Mouse (Mus musculus) CH12.LX (cell line): ENCODE data around the gene Gm20388. TPM values are rescaled to one million over a fixed set of nuclear protein-coding genes. Genes with fewer than 3 reads are reported as not detected.

Source experiments
- DNase-seq: peaks from one replicate; pipeline ENCODE4 v3.0.0-alpha.2; 2013; ENCODE audit errors: extremely low read depth
- H3K27ac ChIP-seq: 2 replicates; pipeline ENCODE4 v1.5.1; 2012; ENCODE audit warnings: low read depth, mild to moderate bottlenecking, control low read depth, moderate library complexity; ENCODE audit not compliant: insufficient read depth
- H3K27me3 ChIP-seq: replicated peaks from 2 replicates; pipeline ENCODE3; 2012; ENCODE audit warnings: inconsistent platforms
- H3K36me3 ChIP-seq, 2 experiments: replicated peaks in 1 of 2; 2 replicates each; pipeline versions ENCODE3 to v1.6.1; 2012; ENCODE audit warnings: inconsistent platforms in 1 of 2, low read length in 1 of 2, mild to moderate bottlenecking in 1 of 2, mixed read lengths in 1 of 2, moderate library complexity in 1 of 2; ENCODE audit not compliant: control insufficient read depth in 1 of 2, insufficient read depth in 1 of 2
- H3K4me1 ChIP-seq, 2 experiments: 2 replicates each; pipeline ENCODE4 v1.6.1; 2012; ENCODE audit warnings: inconsistent platforms in 1 of 2, moderate library complexity in 1 of 2; ENCODE audit not compliant: insufficient read depth in 2 of 2, control insufficient read depth in 1 of 2
- H3K4me2 ChIP-seq: 2 replicates; pipeline ENCODE4 v1.6.1; 2012; ENCODE audit warnings: low read depth, mild to moderate bottlenecking, control low read depth; ENCODE audit not compliant: poor library complexity, insufficient read depth, severe bottlenecking
- H3K4me3 ChIP-seq, 3 experiments: fragments of 150-350 bp in 1 of 3; sonication (generic) in 1 of 3; replicated peaks in 1 of 3; 2 replicates each; pipeline versions ENCODE3 to v1.5.1; 2011 to 2012; ENCODE audit warnings: low read depth in 2 of 3, low read length in 2 of 3, mild to moderate bottlenecking in 2 of 3, moderate library complexity in 2 of 3, control low read depth in 1 of 3, improper control_type of control experiment in 1 of 3, inconsistent platforms in 1 of 3, mixed read lengths in 1 of 3; ENCODE audit not compliant: poor library complexity in 1 of 3
- H3K79me2 ChIP-seq: replicated peaks from 2 replicates; pipeline ENCODE4 v1.6.1; 2012; ENCODE audit warnings: mild to moderate bottlenecking, moderate library complexity; ENCODE audit not compliant: control insufficient read depth, poor library complexity, insufficient read depth, severe bottlenecking; ENCODE audit errors: extremely low read depth
- H3K9ac ChIP-seq: 2 replicates; pipeline ENCODE4 v1.6.1; 2012; ENCODE audit warnings: low read depth, mild to moderate bottlenecking, control low read depth, moderate library complexity; ENCODE audit not compliant: insufficient read depth
- H3K9me3 ChIP-seq: replicated peaks from 2 replicates; pipeline ENCODE3; 2012; ENCODE audit warnings: low read length, inconsistent platforms, mixed read lengths
- EP300 ChIP-seq: IDR thresholded peaks from 2 replicates; pipeline ENCODE4 v1.6.1; 2011; ENCODE audit warnings: low read length, improper control_type of control experiment
- IRF4 ChIP-seq: IDR thresholded peaks from 2 replicates; pipeline ENCODE4 v1.6.1; 2014; ENCODE audit warnings: low read depth, mild to moderate bottlenecking, inconsistent platforms, low read length, improper control_type of control experiment
- JUND ChIP-seq: conservative IDR thresholded peaks from 2 replicates; pipeline ENCODE4 v1.6.1; 2011; ENCODE audit warnings: low read depth, low read length, improper control_type of control experiment
- MAFK ChIP-seq: IDR thresholded peaks from 2 replicates; pipeline ENCODE4 v1.6.1; 2011; ENCODE audit warnings: low read length, improper control_type of control experiment; ENCODE audit not compliant: insufficient replicate concordance
- MAX ChIP-seq: IDR thresholded peaks from 2 replicates; pipeline ENCODE4 v1.6.1; 2011; ENCODE audit warnings: low read length, improper control_type of control experiment
- MAZ ChIP-seq: IDR thresholded peaks from 2 replicates; pipeline ENCODE4 v1.6.1; 2012; ENCODE audit warnings: low read depth, mild to moderate bottlenecking, inconsistent platforms, low read length, improper control_type of control experiment, moderate library complexity
- MXI1 ChIP-seq: IDR thresholded peaks from 2 replicates; pipeline ENCODE4 v1.6.1; 2011; ENCODE audit warnings: mild to moderate bottlenecking, low read depth, low read length, improper control_type of control experiment
- NELFE ChIP-seq: IDR thresholded peaks from 2 replicates; pipeline ENCODE4 v1.6.1; 2011; ENCODE audit warnings: low read depth, low read length, improper control_type of control experiment
- NRF1 ChIP-seq: IDR thresholded peaks from 2 replicates; pipeline ENCODE4 v1.6.1; 2014; ENCODE audit warnings: low read depth, mild to moderate bottlenecking, inconsistent platforms, low read length, improper control_type of control experiment, moderate library complexity
- PAX5 ChIP-seq: IDR thresholded peaks from 2 replicates; pipeline ENCODE4 v1.6.1; 2012; ENCODE audit warnings: low read length, inconsistent platforms, mixed read lengths
- SIN3A ChIP-seq: IDR thresholded peaks from 2 replicates; pipeline ENCODE4 v1.6.1; 2012; ENCODE audit warnings: low read length, improper control_type of control experiment, inconsistent platforms
- TBP ChIP-seq: conservative IDR thresholded peaks from 2 replicates; pipeline ENCODE4 v1.6.1; 2011; ENCODE audit warnings: low read depth, low read length, improper control_type of control experiment
- USF2 ChIP-seq: conservative IDR thresholded peaks from 2 replicates; pipeline ENCODE4 v1.6.1; 2011; ENCODE audit warnings: low read depth, low read length, improper control_type of control experiment
- ZKSCAN1 ChIP-seq: IDR thresholded peaks from 2 replicates; pipeline ENCODE4 v1.6.1; 2012; ENCODE audit warnings: low read depth, inconsistent platforms, low read length, improper control_type of control experiment, borderline replicate concordance
- ZMIZ1 ChIP-seq: IDR thresholded peaks from 2 replicates; pipeline ENCODE4 v1.6.1; 2012; ENCODE audit warnings: low read depth, mild to moderate bottlenecking, inconsistent platforms, low read length, improper control_type of control experiment
- dilution Hi-C: fragments of 300-500 bp; cut with MboI; formaldehyde crosslinking; loops from 2 replicates; pipeline ENCODE4 v1.14.3; 2020; ENCODE audit warnings: low sequenced_read_pairs; ENCODE audit not compliant: extremely low pct_unique_long_range_greater_than_20kb, extremely low pct_ligation_motif_present
- in situ Hi-C: fragments of 300-500 bp; cut with MboI; formaldehyde crosslinking; loops from 3 replicates; pipeline ENCODE4 v1.14.3; 2019; ENCODE audit warnings: low sequenced_read_pairs, low pct_ligation_motif_present, low pct_unique_long_range_greater_than_20kb, mixed read lengths
- polyA plus RNA-seq: library from polyadenylated mRNA; unstranded; fragments of >175 nt; gene quantifications from 2 replicates; pipeline ENCODE4 v1.2.1, GENCODE M21; 2012; ENCODE audit warnings: low read depth; ENCODE audit not compliant: insufficient read length
- total RNA-seq, 2 experiments: library from RNA; depleted of rRNA; stranded (reverse); fragments of 300-350 nt in 1 of 2; fragments of >200 nt in 1 of 2; gene quantifications; 2 replicates each; pipeline ENCODE4 v1.2.3; 2012 to 2014

The Gm20388 gene
- total and polyA plus RNA-seq, 3 experiments, result 14.8 to 26.3 (median 22.2) TPM

- DNase-seq, result no peak
- H3K9ac ChIP-seq, result no peak within 1 kb of the TSS
- H3K27me3 ChIP-seq, result no peaks in the 10 kb centered on the region
- in situ Hi-C loops, result no loop called here
- no peak within 1 kb of the TSS for H3K27ac ChIP-seq
- peaks cover 0 to 32% of the 10 kb centered on the region in 2 experiments for H3K36me3 ChIP-seq
- no peak within 1 kb of the TSS for H3K4me2 ChIP-seq
- H3K79me2 ChIP-seq, result no peaks in the 10 kb centered on the region
- no peaks in the 10 kb centered on the region for H3K9me3 ChIP-seq
- no peaks in the 10 kb centered on the region for H3K4me1 ChIP-seq
- TF ChIP-seq ZKSCAN1 (no peak), EP300 (no peak), MAFK (no peak), USF2 (no peak), MXI1 (no peak), MAZ (no peak), TBP (no peak), PAX5 (no peak), JUND (no peak), NRF1 (no peak), MAX (no peak), SIN3A (no peak)
- dilution Hi-C loops, result no loop called here
- H3K4me3 ChIP-seq, result no peak within 1 kb of the TSS
Measured at GRCm38 (mm10) chr8:120647532-120647931, 736.9 kb downstream of the Gm20388 start, which contains the start of gene 1190005I06Rik. Gene 1190005I06Rik (minus strand): TSS chr8:120647632.

- in situ Hi-C loops, result no loop called here
- no peak overlapping the region for H3K4me2 ChIP-seq
- H3K27me3 ChIP-seq, result no peaks in the 10 kb centered on the region
- 0 out of 2 replicates have a peak, but pooled peaks cover 2% of the 10 kb centered on the region for H3K79me2 ChIP-seq
- TF ChIP-seq USF2 (no peak), ZMIZ1 (no peak), NELFE (no peak), MXI1 (no peak), MAZ (no peak), IRF4 (no peak)
- TF ChIP-seq, all 38 proteins: peak for 0
- Histone ChIP-seq H3K36me3 (peaks cover 58 to 92% of the 10 kb centered on the region in 2 experiments), H3K27ac (no peak overlapping the region), H3K9ac (no peak overlapping the region), H3K4me1 (peaks cover 0 to 11% of the 10 kb centered on the region in 2 experiments; a peak in 2 of 4 replicates), H3K9me3 (no peaks in the 10 kb centered on the region), H3K4me3 (no peak overlapping the region)
- dilution Hi-C loops, result no loop called here
- no peak for DNase-seq
Measured at GRCm38 (mm10) chr8:120656322-120657052, 745.8 kb downstream of the Gm20388 start.
